Mouse (Mus musculus): ENCODE results near the gene Ankrd55.

DNA sequence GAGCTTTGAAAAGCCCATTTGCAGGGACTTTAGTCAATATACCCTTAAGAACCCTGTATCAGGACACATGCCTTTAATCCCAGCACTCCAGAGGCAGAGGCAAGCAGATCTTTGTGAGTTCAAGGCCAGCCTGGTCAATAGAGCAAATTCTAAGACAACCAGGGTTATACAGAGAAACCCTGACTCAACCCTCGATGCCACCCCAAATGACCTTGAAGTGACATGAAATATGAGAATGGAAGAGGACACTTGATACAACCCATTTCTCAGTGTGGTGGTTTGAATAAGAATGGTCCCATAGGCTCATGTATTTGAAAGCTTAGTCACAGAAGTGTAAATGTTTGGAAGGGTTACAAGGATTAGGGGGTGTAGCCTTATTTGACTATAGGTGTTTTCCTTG is 121.6 kb downstream of the Ankrd55 start:
- TF ChIP-seq CTCF (IDR thresholded peaks at IDR 0.05; ENCODE audit: borderline replicate concordance, insufficient read depth, low read length) (no peak), POLR2A (IDR thresholded peaks at IDR 0.05; ENCODE audit: low read depth, low read length) (no peak)

Data from embryonic fibroblast, embryonic 13.5 days (primary cell).